In the genomic region with DNA sequence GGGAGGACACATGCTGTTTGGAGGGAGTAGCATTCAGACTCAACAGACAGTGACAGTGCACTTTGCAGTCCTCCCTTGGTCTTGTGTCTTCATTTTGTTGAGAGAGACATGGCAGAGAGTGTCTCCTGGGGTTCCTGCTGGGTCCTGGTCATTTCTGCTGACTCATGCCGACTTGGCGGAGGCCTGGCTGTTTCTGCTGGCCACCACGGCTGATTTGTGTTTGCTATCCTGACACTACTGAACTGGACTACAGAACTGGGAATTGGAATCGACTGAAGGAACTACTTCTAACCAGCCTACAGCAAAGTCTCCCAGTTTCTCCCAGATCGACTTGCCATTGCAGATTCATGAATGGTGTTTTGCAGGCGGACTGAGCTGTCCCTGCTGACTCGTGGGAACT, we compare ENCODE assay signal across 35 mouse cellular contexts. TPM values are rescaled to one million over a fixed set of nuclear protein-coding genes. Genes with fewer than 3 reads are reported as not detected.
"Had no signal": no experiment of that assay in that cellular context is flagged by ENCODE, and none has a peak within 500 bp of the region (broad histone marks: within the 10 kb centered on the region; RNA-seq: fewer than 3 reads in every experiment).

No protein-coding gene starts in this region.

- H3K27ac ChIP-seq: heart, adult 2 months; heart, embryonic 13.5 days; heart, embryonic 15.5 days; hindbrain, embryonic 13.5 days; hindbrain, embryonic 15.5 days; hindbrain, postnatal 0 days; kidney, embryonic 15.5 days; kidney, postnatal 0 days; limb, embryonic 12.5 days had no signal

- DNase-seq: gastrocnemius, postnatal 14 days; gastrocnemius, postnatal 36 days; heart, adult 11 months; heart, adult 2 months; heart, postnatal 14 days; heart, postnatal 36 days; kidney, adult 11 months; kidney, adult 2 months; kidney, adult 9 months; kidney, postnatal 14 days; kidney, postnatal 36 days; layer of hippocampus, adult 9-11 months; layer of hippocampus, postnatal 36 days; left cerebral cortex, postnatal 4 days had no signal

- H3K9ac ChIP-seq: heart, embryonic 13.5 days; heart, embryonic 15.5 days; hindbrain, embryonic 13.5 days; hindbrain, embryonic 15.5 days; kidney, embryonic 15.5 days; limb, embryonic 12.5 days had no signal

- H3K9me3 ChIP-seq: heart, embryonic 15.5 days; hindbrain, embryonic 13.5 days; hindbrain, embryonic 15.5 days; kidney, embryonic 15.5 days; limb, embryonic 12.5 days had no signal

- H3K4me2 ChIP-seq: heart, embryonic 11.5 days; heart, embryonic 13.5 days; heart, embryonic 15.5 days; hindbrain, embryonic 13.5 days; hindbrain, embryonic 15.5 days; kidney, embryonic 15.5 days; limb, embryonic 12.5 days; liver, embryonic 11.5 days had no signal

- H3K4me3 ChIP-seq: heart, adult 2 months; heart, embryonic 13.5 days; heart, embryonic 15.5 days; hindbrain, embryonic 13.5 days; hindbrain, embryonic 15.5 days; kidney, embryonic 15.5 days; limb, embryonic 12.5 days had no signal

- H3K36me3 ChIP-seq: heart, embryonic 13.5 days; heart, embryonic 15.5 days; hindbrain, embryonic 13.5 days; hindbrain, embryonic 15.5 days; kidney, embryonic 15.5 days; limb, embryonic 12.5 days had no signal

- H3K27me3 ChIP-seq: heart, embryonic 13.5 days; heart, embryonic 15.5 days; hindbrain, embryonic 13.5 days; hindbrain, embryonic 15.5 days; kidney, embryonic 15.5 days; limb, embryonic 12.5 days had no signal

RNA-seq across cellular contexts. Expression of a gene that starts 6.0 kb away (rescaled TPM):
- total RNA-seq: gastrocnemius, adult 18-20 months; gastrocnemius, adult 8-10 months; gastrocnemius, postnatal 14 days; gastrocnemius, postnatal 36 days; heart, adult 2 months; heart, postnatal 14 days; heart, postnatal 36 days; hematopoietic stem cell, adult 5-6 weeks; layer of hippocampus, postnatal 14 days; layer of hippocampus, postnatal 36 days; left cerebral cortex, postnatal 10 days; left cerebral cortex, postnatal 25 days had no signal
- polyA plus RNA-seq: gonadal fat pad, adult 2 months; heart, adult 2 months; heart, embryonic 11.5 days; heart, embryonic 15.5 days; heart, postnatal 0 days; hindbrain, embryonic 11.5 days; intestine, embryonic 14.5 days; limb, embryonic 14.5 days had no signal
